Mouse (Mus musculus) neural tube, embryonic 11.5 days (tissue): ENCODE measurements around the gene Opcml. TPM values are rescaled to one million over a fixed set of nuclear protein-coding genes. Genes with fewer than 3 reads are reported as not detected.
A peak's percentile ranks its signal among the peaks of the same experiment; 100 is the strongest.

Experiments
- ATAC-seq: fragments of 200-750 bp; cut with Nextera tagmentation; 2 replicates; pipeline ENCODE4 v1.8.0; 2017; ENCODE audit warnings: moderate number of reproducible peaks, mild to moderate bottlenecking, moderate TSS enrichment, moderate library complexity; ENCODE audit not compliant: insufficient read depth, low FRiP score, low TSS enrichment
- DNase-seq: peaks from one replicate; pipeline ENCODE4 v3.0.0-alpha.2; 2015; ENCODE audit warnings: low spot score
- H3K27ac ChIP-seq: fragments of 300-500 bp; sonication (generic); 2 replicates; pipeline ENCODE4 v1.5.1; 2014; ENCODE audit warnings: low read depth, mild to moderate bottlenecking, low read length
- H3K27me3 ChIP-seq: fragments of 300-500 bp; sonication (generic); 2 replicates; pipeline ENCODE4 v1.6.1; 2014; ENCODE audit warnings: mild to moderate bottlenecking, low read length, mixed read lengths; ENCODE audit not compliant: control insufficient read depth, insufficient read depth
- H3K36me3 ChIP-seq: fragments of 300-500 bp; sonication (generic); 2 replicates; pipeline ENCODE4 v1.6.1; 2014; ENCODE audit warnings: mild to moderate bottlenecking, low read length, moderate library complexity, mixed read lengths; ENCODE audit not compliant: control insufficient read depth, insufficient read depth
- H3K4me1 ChIP-seq: fragments of 300-500 bp; sonication (generic); 2 replicates; pipeline ENCODE4 v1.6.1; 2014; ENCODE audit warnings: low read length, mixed read lengths; ENCODE audit not compliant: control insufficient read depth, insufficient read depth
- H3K4me2 ChIP-seq: fragments of 300-500 bp; sonication (generic); 2 replicates; pipeline ENCODE4 v1.6.1; 2014; ENCODE audit warnings: low read depth, mild to moderate bottlenecking, moderate library complexity
- H3K4me3 ChIP-seq: fragments of 300-500 bp; sonication (generic); 2 replicates; pipeline ENCODE4 v1.5.1; 2014; ENCODE audit warnings: low read depth, low read length
- H3K9ac ChIP-seq: fragments of 300-500 bp; sonication (generic); 2 replicates; pipeline ENCODE4 v1.6.1; 2014; ENCODE audit warnings: mild to moderate bottlenecking, low read length
- H3K9me3 ChIP-seq: fragments of 300-500 bp; sonication (generic); 2 replicates; pipeline ENCODE4 v1.6.1; 2016; ENCODE audit warnings: low read length; ENCODE audit not compliant: control insufficient read depth
- WGBS: fragments of 180-500 bp; shearing (Covaris S2); extraction: QIAGEN DNeasy Blood & Tissue Kit; methylation state at CpG from one replicate; pipeline ENCODE4 v1.1.7; 2014; 5-methylcytosine and 5-hydroxymethylcytosine counted together
- polyA plus RNA-seq: library from polyadenylated mRNA; unstranded; fragments of >200 nt; fragmentation: Nextera tagmentation; extraction: Ambion mirVana; gene quantifications from 2 replicates; pipeline ENCODE4 v1.2.1, GENCODE M21; 2014

The Opcml gene
- polyA plus RNA-seq: 3.3 and 3.6 TPM in 2 replicates

DNA sequence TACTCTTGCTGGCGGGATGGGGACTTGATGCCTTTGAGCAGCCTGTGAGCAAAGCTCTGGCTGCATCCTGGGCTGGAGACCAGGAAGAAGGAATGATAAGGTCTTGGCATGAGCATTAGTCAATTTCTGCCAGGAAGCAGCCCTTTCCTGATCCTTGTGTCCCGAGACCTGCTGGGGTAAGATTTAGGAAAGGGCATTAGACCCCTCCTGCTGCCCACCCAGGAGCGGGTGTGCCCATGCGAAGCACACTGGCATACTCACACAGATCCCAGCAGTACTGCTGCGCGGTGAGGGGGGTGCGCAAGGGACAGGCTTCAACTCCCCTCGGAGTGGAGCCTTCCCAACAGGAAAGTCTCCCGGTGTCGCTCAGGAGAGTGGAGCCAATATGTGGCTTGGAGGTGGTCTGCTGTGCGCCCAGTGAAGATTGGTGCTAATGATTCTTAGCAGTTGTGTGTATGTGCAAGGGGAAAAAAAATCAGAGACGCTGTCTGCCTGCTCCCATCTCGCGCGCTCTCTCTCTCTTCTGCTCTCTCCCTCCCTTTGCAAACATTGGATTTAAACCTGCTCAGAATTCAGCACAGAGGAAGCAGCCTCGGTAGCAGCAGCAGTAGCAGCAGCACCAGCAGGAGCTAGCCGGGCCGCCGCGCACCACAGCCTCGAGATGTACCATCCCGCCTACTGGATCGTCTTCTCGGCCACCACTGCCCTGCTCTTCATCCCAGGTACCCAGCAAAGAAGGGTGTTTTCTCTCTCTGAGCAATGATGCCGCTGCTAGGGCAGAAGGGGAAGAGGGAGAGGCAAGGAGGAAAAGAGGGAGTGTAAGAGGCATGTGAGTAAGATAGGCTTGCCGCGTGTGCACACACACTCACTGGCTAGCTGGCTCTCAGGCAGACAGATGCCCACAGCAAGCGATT lies at the start of gene Opcml:
Opcml (plus strand) TSS at position 51 of the 914 bp plus-strand sequence.
- peak within 1 kb of the TSS; percentile 27; the same call in 1 of the 2 replicates for H3K9ac ChIP-seq
- H3K9me3 ChIP-seq: no peaks in the 10 kb centered on the region
- WGBS: 2% methylated on average over 28 of the region's 28 CpGs
- DNase-seq: peak; percentile 66
- H3K4me2 ChIP-seq: peak within 1 kb of the TSS; percentile 56
- no peaks in the 10 kb centered on the region for H3K36me3 ChIP-seq
- H3K4me1 ChIP-seq: no peaks in the 10 kb centered on the region
- H3K4me3 ChIP-seq: peak within 1 kb of the TSS; percentile 36
- no peak within 1 kb of the TSS for H3K27ac ChIP-seq
- H3K27me3 ChIP-seq: peaks cover 8% of the 10 kb centered on the region
- no peak; the same call in 1 of the 2 replicates for ATAC-seq

- Histone ChIP-seq H3K9ac (no peak overlapping the region), H3K27me3 (no peaks in the 10 kb centered on the region), H3K36me3 (no peaks in the 10 kb centered on the region), H3K27ac (no peak overlapping the region), H3K4me2 (no peak overlapping the region), H3K4me3 (no peak overlapping the region), H3K4me1 (no peaks in the 10 kb centered on the region), H3K9me3 (no peaks in the 10 kb centered on the region)
- WGBS: 88% methylated on average over 1 of the region's 1 CpGs
- no peak for DNase-seq
- ATAC-seq: no peak
These were observed 31.9 kb upstream of the Opcml start for GRCm38 (mm10) chr9:27758709-27759108.

- Histone ChIP-seq H3K4me2 (no peak overlapping the region), H3K27ac (no peak overlapping the region), H3K36me3 (no peaks in the 10 kb centered on the region), H3K4me1 (no peaks in the 10 kb centered on the region), H3K9me3 (no peaks in the 10 kb centered on the region), H3K27me3 (no peaks in the 10 kb centered on the region), H3K4me3 (no peak overlapping the region), H3K9ac (no peak overlapping the region)
- 91% methylated on average over 2 of the region's 2 CpGs for WGBS
- ATAC-seq: no peak
- no peak for DNase-seq
These were observed 29.4 kb upstream of the Opcml start for GRCm38 (mm10) chr9:27761196-27761595.

DNA sequence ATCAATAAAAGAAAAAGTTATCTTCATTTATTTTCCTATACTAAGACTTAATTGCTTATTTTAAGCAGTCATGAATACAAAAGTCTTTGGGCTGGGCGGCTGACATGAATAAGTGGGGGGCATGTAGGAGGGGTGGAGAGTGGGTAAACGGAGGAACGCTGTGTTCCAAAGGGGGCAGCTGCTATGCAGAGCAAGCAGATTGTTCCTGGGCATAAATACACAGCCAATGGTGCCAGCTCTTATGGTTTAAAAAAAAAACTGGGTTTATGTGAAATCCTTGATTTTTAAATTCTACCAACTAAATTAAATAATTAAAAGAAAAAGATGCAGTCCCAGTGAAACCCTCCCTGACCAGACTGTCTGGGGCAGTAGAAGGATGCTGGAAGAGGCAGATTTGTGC lies 24.1 kb upstream of the Opcml start:
- WGBS: 85% methylated on average over 3 of the region's 3 CpGs

DNA sequence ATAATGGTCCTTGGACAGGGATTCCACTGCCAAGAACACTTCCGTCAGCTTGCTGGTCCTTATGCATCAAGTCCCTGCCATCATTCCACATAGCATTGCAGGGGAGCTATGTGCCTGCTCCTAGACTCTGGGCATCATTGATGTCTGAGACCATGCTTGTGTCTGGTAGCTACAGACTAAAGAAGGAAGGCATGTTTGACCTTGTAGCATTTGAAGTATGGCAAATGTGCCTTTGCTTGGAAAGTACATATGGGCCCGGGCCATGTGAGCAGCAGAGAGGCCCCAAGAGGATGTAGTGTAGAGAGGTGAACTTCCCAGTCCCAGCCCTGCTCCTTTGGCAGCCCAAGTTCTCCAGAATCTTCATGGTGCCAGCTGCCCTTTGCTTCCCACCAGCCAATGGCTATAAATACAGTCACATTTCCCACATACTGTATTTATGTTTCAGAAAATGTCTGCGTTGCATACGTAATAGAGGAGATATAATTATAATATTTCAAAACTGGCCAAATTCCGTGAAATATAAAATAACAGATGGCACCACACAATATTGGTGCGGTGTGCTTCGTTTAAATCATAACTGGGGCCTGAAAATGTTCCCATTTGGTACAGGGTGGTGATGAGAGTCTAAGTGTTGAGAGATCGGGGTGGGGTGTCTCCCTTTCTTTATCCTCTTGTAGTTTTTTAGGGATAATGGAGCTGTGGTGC lies 23.2 kb upstream of the Opcml start:
- H3K9me3 ChIP-seq: no peaks in the 10 kb centered on the region
- 83% methylated on average over 8 of the region's 8 CpGs for WGBS
- no peak overlapping the region for H3K9ac ChIP-seq
- no peak overlapping the region for H3K4me2 ChIP-seq
- no peak overlapping the region for H3K4me3 ChIP-seq
- DNase-seq: no peak
- H3K4me1 ChIP-seq: no peaks in the 10 kb centered on the region
- no peaks in the 10 kb centered on the region for H3K27me3 ChIP-seq
- no peak for ATAC-seq
- H3K27ac ChIP-seq: no peak overlapping the region
- no peaks in the 10 kb centered on the region for H3K36me3 ChIP-seq

More for the DNA sequence above, 24.1 kb upstream of the Opcml start:
- no peaks in the 10 kb centered on the region for H3K9me3 ChIP-seq
- H3K36me3 ChIP-seq: no peaks in the 10 kb centered on the region
- no peaks in the 10 kb centered on the region for H3K4me1 ChIP-seq
- no peak for ATAC-seq
- H3K27me3 ChIP-seq: no peaks in the 10 kb centered on the region
- no peak overlapping the region for H3K4me2 ChIP-seq
- no peak overlapping the region for H3K9ac ChIP-seq
- no peak overlapping the region for H3K4me3 ChIP-seq
- no peak for DNase-seq
- no peak overlapping the region for H3K27ac ChIP-seq

- Histone ChIP-seq H3K9me3 (no peaks in the 10 kb centered on the region), H3K27ac (no peak overlapping the region), H3K9ac (no peak overlapping the region), H3K4me3 (no peak overlapping the region), H3K4me2 (no peak overlapping the region), H3K27me3 (no peaks in the 10 kb centered on the region), H3K36me3 (no peaks in the 10 kb centered on the region), H3K4me1 (no peaks in the 10 kb centered on the region)
- ATAC-seq: no peak
- DNase-seq: no peak
These were observed 21.8 kb upstream of the Opcml start for GRCm38 (mm10) chr9:27768788-27769187.

DNA sequence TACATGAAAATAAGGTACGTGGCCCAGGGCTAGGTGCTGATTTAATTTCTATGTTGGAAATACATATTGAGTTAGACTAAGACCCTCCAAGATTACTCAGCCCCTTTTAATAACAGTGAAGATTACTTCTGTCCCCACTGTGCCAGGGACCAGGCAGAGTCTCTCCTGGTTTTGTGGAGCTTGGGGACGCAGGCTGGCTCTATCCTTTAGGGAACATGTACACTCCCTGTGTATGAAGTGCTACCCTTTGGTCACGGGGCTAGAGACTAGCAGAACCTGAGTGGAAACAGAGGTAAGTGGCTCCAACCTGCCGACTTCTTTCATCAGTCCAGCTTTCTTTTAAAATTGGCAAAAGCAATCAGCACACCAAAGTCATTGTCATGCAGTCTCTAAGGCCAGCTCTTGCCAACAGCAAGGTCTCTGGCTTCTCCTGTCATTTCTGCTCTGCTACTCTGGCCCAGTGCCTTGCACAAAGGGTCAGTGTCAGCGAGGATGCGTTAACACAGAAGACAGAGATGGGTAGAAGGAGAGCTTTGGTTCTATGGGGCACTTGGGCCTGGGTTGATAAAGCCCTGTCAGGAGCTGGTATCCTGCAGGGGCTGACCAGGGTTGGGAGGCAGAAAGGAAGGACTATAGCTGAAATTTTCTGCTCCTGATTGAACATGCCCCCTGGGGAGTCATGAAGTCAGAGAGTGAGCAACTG lies 9.1 kb upstream of the Opcml start:
- WGBS: 62% methylated on average over 6 of the region's 6 CpGs
- Histone ChIP-seq H3K27me3 (no peaks in the 10 kb centered on the region), H3K4me3 (no peak overlapping the region), H3K9me3 (no peaks in the 10 kb centered on the region), H3K9ac (no peak overlapping the region), H3K4me1 (peaks cover 8% of the 10 kb centered on the region; the same call in 1 of the 2 replicates), H3K27ac (peak overlapping the region; percentile 9; the same call in 1 of the 2 replicates), H3K36me3 (no peaks in the 10 kb centered on the region), H3K4me2 (no peak overlapping the region)
- no peak for DNase-seq
- ATAC-seq: peak; percentile 70

DNA sequence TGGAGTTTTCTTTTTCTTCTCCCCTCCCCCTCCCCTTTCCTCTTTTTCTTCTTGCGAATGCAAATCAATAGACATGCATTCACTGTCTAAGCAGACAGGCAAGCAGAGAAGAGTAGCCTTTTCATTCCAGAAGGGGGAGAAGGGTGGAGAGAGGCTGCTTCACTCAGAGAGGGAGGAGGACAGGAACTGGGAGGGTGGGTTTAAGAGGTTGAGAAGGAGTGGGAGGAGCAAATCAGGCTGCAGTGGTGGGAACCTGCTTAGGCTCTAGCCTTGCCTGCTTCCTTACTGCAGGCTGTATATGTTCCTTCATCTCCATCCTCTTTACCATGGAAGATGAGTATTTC lies 8.6 kb upstream of the Opcml start:
- H3K4me2 ChIP-seq: no peak overlapping the region
- H3K9me3 ChIP-seq: no peaks in the 10 kb centered on the region
- peaks cover 8% of the 10 kb centered on the region; the same call in 1 of the 2 replicates for H3K4me1 ChIP-seq
- H3K9ac ChIP-seq: no peak overlapping the region
- H3K27ac ChIP-seq: peak overlapping the region; percentile 9; the same call in 1 of the 2 replicates
- DNase-seq (peak; percentile 43), ATAC-seq (peak; percentile 84)
- H3K4me3 ChIP-seq: no peak overlapping the region
- no peaks in the 10 kb centered on the region for H3K36me3 ChIP-seq
- H3K27me3 ChIP-seq: no peaks in the 10 kb centered on the region
- WGBS: 10% methylated on average over 1 of the region's 1 CpGs
